ENCODE assay signal across 8 mouse cellular contexts in the genomic region with DNA sequence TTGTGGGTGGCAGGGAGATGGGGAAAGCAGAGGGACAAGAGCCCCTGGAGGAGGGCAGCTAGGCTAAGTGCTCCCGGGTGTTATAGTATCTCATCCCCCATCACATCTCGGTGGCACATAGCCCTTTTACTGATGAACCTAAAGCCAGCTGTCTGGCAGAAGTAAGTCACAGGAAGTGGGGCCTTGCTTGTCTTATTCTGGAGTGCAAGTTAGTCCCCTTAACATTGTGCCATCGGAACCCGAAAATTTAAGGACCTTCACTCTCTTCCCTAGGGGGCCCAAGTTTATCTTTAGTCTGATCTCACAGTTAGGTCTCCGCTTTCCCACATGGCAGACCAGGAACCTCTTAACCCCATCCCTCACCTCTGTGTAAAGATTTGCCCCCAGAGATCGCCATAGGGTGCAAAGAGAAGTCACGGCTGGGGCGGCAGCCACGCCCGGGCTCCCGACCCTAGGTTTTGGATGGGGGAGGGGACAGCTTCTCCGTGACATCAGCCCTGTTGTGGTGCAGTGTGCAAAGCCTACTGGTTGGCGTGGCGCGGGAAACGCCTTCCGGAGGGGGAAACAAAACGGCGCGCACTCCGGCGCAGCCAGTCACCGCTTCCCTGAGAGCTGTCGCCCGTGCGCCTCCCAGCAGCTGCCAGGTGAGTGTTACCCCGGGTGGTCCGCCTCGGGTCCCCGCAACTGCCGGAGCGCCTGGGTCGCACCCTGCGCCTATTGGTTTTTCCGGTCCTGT. TPM values are rescaled to one million over a fixed set of nuclear protein-coding genes. Genes with fewer than 3 reads are reported as not detected.
DNase-seq lines count a peak whose midpoint lies in the region; ATAC-seq lines count a peak whose summit lies in the region.

No protein-coding gene starts in this region.

- intact Hi-C loops in gastrocnemius, postnatal 14 days (cut with DNase I; ENCODE audit: low total_unique reads): no loop called here
- intact Hi-C loops in left cerebral cortex, postnatal 25 days (cut with DNase I): no loop called here

- DNase-seq in adrenal gland, adult 18-20 months (ENCODE audit: low spot score in 2 of 2): peak; percentile 72 to 77
- DNase-seq in embryo, embryonic 10 days (ENCODE audit: low spot score): peak; percentile 95
- DNase-seq in gastrocnemius, postnatal 14 days: peak; percentile 88
- peak; percentile 80 to 87 for DNase-seq in left cerebral cortex, postnatal 25 days (ENCODE audit: low spot score in 2 of 2)
- peak; percentile 91 for DNase-seq in mesoderm, embryonic 11.5 days (ENCODE audit: low read depth, low spot score)
- DNase-seq in right cerebral cortex, postnatal 25 days: peak; percentile 84
- DNase-seq in urinary bladder, postnatal 36 days (ENCODE audit: low spot score in 2 of 2): peak; percentile 81 to 89

- peak; percentile 87 for ATAC-seq in inflammation-experienced regulatory T-cells, adult 6 months

RNA-seq across cellular contexts. Expression of gene Csrp1, which starts 8.9 kb away (rescaled TPM):
- total RNA-seq in adrenal gland, adult 18-20 months (2021): 100 to 1,000 TPM in 1 of 2 experiments, 10 to 100 TPM in 1; 63.7 to 118 TPM
- 10 to 100 TPM; 40.6 to 53.4 TPM for total RNA-seq in gastrocnemius, postnatal 14 days (2021)
- 10 to 100 TPM; 19.5 to 31.9 (median 26.9) TPM for polyA plus RNA-seq in inflammation-experienced regulatory T-cells, adult 6 months (2017; shearing (Covaris generic))
- 100 to 1,000 TPM; 179 to 206 TPM for total RNA-seq in left cerebral cortex, postnatal 25 days (2021)

RNA-seq across cellular contexts. Expression of gene Phlda3, which starts 37.1 kb away (rescaled TPM):
- 100 to 1,000 TPM in 1 of 2 experiments, 10 to 100 TPM in 1; 35.0 to 166 TPM for total RNA-seq in adrenal gland, adult 18-20 months (2021)
- total RNA-seq in gastrocnemius, postnatal 14 days (2021): 10 to 100 TPM; 25.4 to 39.5 TPM
- 1 to 10 TPM in 1 of 3 experiments, under 1 TPM in 1, not detected in 1; 0.94 to 7.2 TPM for polyA plus RNA-seq in inflammation-experienced regulatory T-cells, adult 6 months (2017; shearing (Covaris generic))
- 10 to 100 TPM; 20.0 to 20.3 TPM for total RNA-seq in left cerebral cortex, postnatal 25 days (2021)

RNA-seq across cellular contexts. Expression of gene Tnni1, which starts 50.4 kb away (rescaled TPM):
- total RNA-seq in adrenal gland, adult 18-20 months (2021): under 1 TPM in 1 of 2 experiments, not detected in 1; 0.26 TPM
- 100 to 1,000 TPM; 204 to 373 TPM for total RNA-seq in gastrocnemius, postnatal 14 days (2021)
- not detected for polyA plus RNA-seq in inflammation-experienced regulatory T-cells, adult 6 months (2017; shearing (Covaris generic))
- 1 to 10 TPM; 2.5 to 3.4 TPM for total RNA-seq in left cerebral cortex, postnatal 25 days (2021)

Comparison
In these comparisons a context has a peak if more than half of its experiments do, and no peak if none do; other contexts are left out.
1. Peak in every context shown above with its lines: DNase-seq and ATAC-seq.
2. RNA of gene Tnni1, which starts 50.4 kb away (total RNA-seq): 204 to 373 TPM in gastrocnemius, postnatal 14 days; 2.5 to 3.4 TPM in left cerebral cortex, postnatal 25 days and 0.26 TPM in adrenal gland, adult 18-20 months; every median in the first group is over 10 times any median in the second.